Mouse (Mus musculus) hindbrain, embryonic 15.5 days (tissue): Measurements from ENCODE around the gene Fbxl19. TPM values are rescaled to one million over a fixed set of nuclear protein-coding genes. Genes with fewer than 3 reads are reported as not detected.

Experiments used
- ATAC-seq: fragments of 200-750 bp; cut with Nextera tagmentation; 2 replicates; pipeline ENCODE4 v1.8.0; 2017; ENCODE audit warnings: low read depth, moderate number of reproducible peaks, moderate TSS enrichment; ENCODE audit not compliant: low FRiP score
- H3K27ac ChIP-seq: fragments of 300-500 bp; sonication (generic); replicated peaks from 2 replicates; pipeline ENCODE4 v1.5.1; 2015; ENCODE audit warnings: mild to moderate bottlenecking, inconsistent platforms
- H3K27me3 ChIP-seq: fragments of 300-500 bp; sonication (generic); 2 replicates; pipeline ENCODE4 v1.6.1; 2015; ENCODE audit warnings: control low read depth, inconsistent platforms
- H3K36me3 ChIP-seq: fragments of 300-500 bp; sonication (generic); 2 replicates; pipeline ENCODE4 v1.6.1; 2015; ENCODE audit warnings: control low read depth, inconsistent platforms
- H3K4me1 ChIP-seq: fragments of 300-500 bp; sonication (generic); replicated peaks from 2 replicates; pipeline ENCODE4 v1.6.1; 2015; ENCODE audit warnings: control low read depth, inconsistent platforms
- H3K4me2 ChIP-seq: fragments of 300-500 bp; sonication (generic); 2 replicates; pipeline ENCODE4 v1.6.1; 2015; ENCODE audit warnings: moderate library complexity, mild to moderate bottlenecking, inconsistent platforms
- H3K4me3 ChIP-seq: fragments of 300-500 bp; sonication (generic); 2 replicates; pipeline ENCODE4 v1.5.1; 2015; ENCODE audit warnings: mild to moderate bottlenecking, inconsistent platforms
- H3K9ac ChIP-seq: fragments of 300-500 bp; sonication (generic); 2 replicates; pipeline ENCODE4 v1.6.1; 2015; ENCODE audit warnings: inconsistent platforms
- H3K9me3 ChIP-seq: fragments of 300-500 bp; sonication (generic); 2 replicates; pipeline ENCODE4 v1.6.1; 2016; ENCODE audit warnings: control low read depth, inconsistent platforms
- WGBS: fragments of 180-500 bp; shearing (Covaris S2); methylation state at CpG from one replicate; pipeline ENCODE4 v1.1.7; 2015; 5-methylcytosine and 5-hydroxymethylcytosine counted together
- polyA plus RNA-seq: library from polyadenylated mRNA; unstranded; fragments of >200 nt; fragmentation: Nextera tagmentation; extraction: Ambion mirVana; gene quantifications from 2 replicates; pipeline ENCODE4 v1.2.1, GENCODE M21; 2015

Fbxl19 gene
- 10.0 and 10.5 TPM in 2 replicates for polyA plus RNA-seq

GRCm38 (mm10) chr7:127744366-127745045 is at the start of gene Fbxl19:
TSS of gene Fbxl19 (plus strand) at chr7:127744543.
- H3K27ac ChIP-seq = peak within 1 kb of the TSS; percentile 89

GRCm38 (mm10) chr7:127698986-127699385 is 45.4 kb upstream of the Fbxl19 start:
- Histone ChIP-seq H3K4me1 (no peaks in the 10 kb centered on the region), H3K9me3 (no peaks in the 10 kb centered on the region), H3K4me2 (no peak overlapping the region), H3K9ac (no peak overlapping the region), H3K27ac (no peak overlapping the region), H3K27me3 (no peaks in the 10 kb centered on the region), H3K4me3 (no peak overlapping the region), H3K36me3 (peaks cover 40% of the 10 kb centered on the region)
- 86% methylated on average over 6 of the region's 6 CpGs for WGBS
- ATAC-seq = no peak

More at GRCm38 (mm10) chr7:127744366-127745045, at the start of gene Fbxl19:
- H3K9ac ChIP-seq = peak within 1 kb of the TSS; percentile 53
- H3K4me3 ChIP-seq = peak within 1 kb of the TSS; percentile 86
- peaks cover 21% of the 10 kb centered on the region for H3K4me1 ChIP-seq
- peak within 1 kb of the TSS; percentile 87 for H3K4me2 ChIP-seq
- peaks cover 10% of the 10 kb centered on the region for H3K36me3 ChIP-seq
- under 1% methylated on average over 26 of the region's 26 CpGs for WGBS
- no peak for ATAC-seq
- no peaks in the 10 kb centered on the region for H3K9me3 ChIP-seq
- no peaks in the 10 kb centered on the region for H3K27me3 ChIP-seq

DNA sequence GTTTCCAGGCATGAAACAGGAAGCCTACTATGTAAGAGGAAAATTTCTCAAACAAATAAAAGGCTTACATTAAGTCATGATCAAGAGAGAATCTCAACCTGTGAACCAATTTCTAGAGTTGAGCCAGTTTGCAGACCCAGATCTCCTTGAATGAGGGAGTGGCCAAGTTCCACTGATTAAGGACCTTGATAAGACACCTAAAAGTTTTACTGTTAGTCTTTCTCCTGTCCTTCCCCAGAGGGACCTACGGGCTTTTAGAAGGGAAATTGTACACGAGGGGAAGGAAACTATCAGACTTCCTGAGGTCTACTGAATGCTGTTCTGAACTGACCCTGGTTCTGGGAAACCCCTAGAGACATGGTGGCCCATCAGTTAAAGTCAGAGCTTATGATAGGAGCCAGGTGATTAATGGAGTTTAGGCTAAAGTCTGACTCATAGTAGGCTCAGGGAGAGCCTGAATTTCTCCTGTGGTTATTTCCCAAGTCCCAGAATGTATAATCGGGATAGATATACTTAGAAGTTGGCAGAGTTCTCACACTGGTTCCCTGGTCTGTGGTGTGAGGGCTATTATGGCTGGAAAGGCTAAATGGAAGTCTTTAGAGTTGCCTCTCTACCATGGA is 43.5 kb upstream of the Fbxl19 start:
- H3K27me3 ChIP-seq = no peaks in the 10 kb centered on the region
- no peak overlapping the region for H3K4me2 ChIP-seq
- no peaks in the 10 kb centered on the region for H3K9me3 ChIP-seq
- no peak overlapping the region for H3K9ac ChIP-seq
- H3K27ac ChIP-seq = no peak overlapping the region
- H3K36me3 ChIP-seq = peaks cover 50% of the 10 kb centered on the region
- 91% methylated on average over 3 of the region's 3 CpGs for WGBS
- no peak overlapping the region for H3K4me3 ChIP-seq
- no peak for ATAC-seq
- no peaks in the 10 kb centered on the region for H3K4me1 ChIP-seq

GRCm38 (mm10) chr7:127703561-127704178 is 40.7 kb upstream of the Fbxl19 start:
- peaks cover 50% of the 10 kb centered on the region for H3K36me3 ChIP-seq
- WGBS = 94% methylated on average over 8 of the region's 8 CpGs
- H3K27me3 ChIP-seq = no peaks in the 10 kb centered on the region
- peaks cover 13% of the 10 kb centered on the region for H3K4me1 ChIP-seq
- no peak for ATAC-seq
- H3K27ac ChIP-seq = no peak overlapping the region
- no peak overlapping the region for H3K4me3 ChIP-seq
- H3K9ac ChIP-seq = no peak overlapping the region
- H3K9me3 ChIP-seq = no peaks in the 10 kb centered on the region
- no peak overlapping the region for H3K4me2 ChIP-seq

DNA sequence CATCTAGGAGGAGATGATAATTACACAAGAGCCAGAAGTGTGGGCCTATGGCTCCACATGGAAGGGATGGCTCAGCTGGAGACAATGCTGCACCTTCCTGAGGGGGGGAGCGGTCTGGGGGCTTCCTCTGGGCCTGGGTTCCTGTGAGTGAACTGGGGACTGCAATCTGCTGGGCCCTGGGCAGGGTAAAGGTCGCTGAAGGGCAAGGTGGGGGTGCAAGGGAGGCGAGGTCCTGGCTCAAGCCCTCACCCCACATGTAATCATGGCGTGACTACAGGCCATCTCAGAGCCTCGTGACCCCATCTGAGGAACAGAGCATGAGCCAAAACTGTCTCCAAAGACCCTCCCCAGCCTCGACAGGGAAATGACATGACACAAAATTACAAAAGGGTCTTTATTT is 39.7 kb upstream of the Fbxl19 start:
- 74% methylated on average over 6 of the region's 6 CpGs for WGBS

GRCm38 (mm10) chr7:127705706-127706105 is 38.6 kb upstream of the Fbxl19 start:
- WGBS = 70% methylated on average over 4 of the region's 4 CpGs
- Histone ChIP-seq H3K9ac (no peak overlapping the region), H3K4me1 (peaks cover 20% of the 10 kb centered on the region), H3K27me3 (no peaks in the 10 kb centered on the region), H3K27ac (no peak overlapping the region), H3K4me2 (no peak overlapping the region), H3K36me3 (peaks cover 36% of the 10 kb centered on the region), H3K9me3 (no peaks in the 10 kb centered on the region), H3K4me3 (no peak overlapping the region)
- ATAC-seq = no peak

More for the DNA sequence above, 39.7 kb upstream of the Fbxl19 start:
- Histone ChIP-seq H3K4me2 (no peak overlapping the region), H3K4me3 (no peak overlapping the region), H3K27me3 (no peaks in the 10 kb centered on the region), H3K27ac (no peak overlapping the region), H3K9ac (no peak overlapping the region), H3K4me1 (peaks cover 20% of the 10 kb centered on the region), H3K9me3 (no peaks in the 10 kb centered on the region), H3K36me3 (peaks cover 46% of the 10 kb centered on the region)
- ATAC-seq = no peak

DNA sequence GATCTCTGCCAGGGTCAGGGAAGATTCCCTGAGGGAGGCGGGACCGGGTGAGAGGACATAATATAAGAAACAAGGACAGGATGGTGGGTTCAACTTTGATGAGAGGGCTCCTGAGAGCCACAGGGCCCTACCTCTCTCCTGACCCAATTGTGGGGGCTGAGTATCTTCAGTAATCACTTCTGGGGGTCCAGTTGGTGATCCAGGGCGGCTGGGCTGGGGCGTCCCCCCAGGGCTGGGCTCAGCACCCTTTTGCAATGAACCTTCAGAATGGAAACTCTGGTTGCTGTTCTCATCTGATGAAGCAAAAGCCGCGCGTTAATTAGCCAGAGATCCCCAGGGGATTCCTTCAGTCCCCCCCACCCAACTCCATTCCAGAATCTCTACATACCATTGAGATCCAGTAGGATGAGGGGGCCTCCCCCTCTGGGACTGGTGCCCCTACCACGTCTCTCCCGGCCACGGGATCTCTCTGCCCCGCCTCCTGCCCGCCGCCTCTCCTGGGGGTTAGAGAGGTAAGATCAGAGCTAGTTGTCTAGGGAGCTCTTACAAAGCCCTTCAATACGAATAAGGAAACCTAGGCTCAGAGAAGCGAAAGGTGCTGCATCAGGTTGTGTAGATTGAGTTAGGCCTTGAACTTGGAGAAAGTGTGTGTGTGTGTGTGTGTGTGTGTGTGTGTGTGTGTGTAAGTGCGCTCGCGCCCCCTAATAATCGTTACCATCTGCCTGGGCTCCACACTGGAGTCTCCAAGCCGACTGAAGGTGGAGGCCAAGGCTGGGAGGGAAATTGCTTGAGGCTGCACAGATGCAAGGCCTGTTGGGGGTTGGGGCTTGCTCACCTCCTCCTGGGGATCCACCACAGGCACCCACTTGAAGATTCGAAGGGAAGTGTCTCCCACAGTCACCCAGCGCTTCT is 37.0 kb upstream of the Fbxl19 start:
- ATAC-seq = 0 out of 2 replicates have a peak, but pooled peaks have one; percentile 2
- peak overlapping the region; percentile 74 for H3K4me2 ChIP-seq
- peaks cover 22% of the 10 kb centered on the region for H3K4me1 ChIP-seq
- no peaks in the 10 kb centered on the region for H3K27me3 ChIP-seq
- H3K27ac ChIP-seq = peak overlapping the region; percentile 90
- 32% methylated on average over 22 of the region's 22 CpGs for WGBS
- peaks cover 30% of the 10 kb centered on the region for H3K36me3 ChIP-seq
- peak overlapping the region; percentile 61 for H3K4me3 ChIP-seq
- peak overlapping the region; percentile 61 for H3K9ac ChIP-seq
- no peaks in the 10 kb centered on the region for H3K9me3 ChIP-seq

GRCm38 (mm10) chr7:127707957-127708206 is 36.5 kb upstream of the Fbxl19 start:
- ATAC-seq = peak; percentile 9; the same call in 1 of the 2 replicates
- Histone ChIP-seq H3K4me2 (peak overlapping the region; percentile 74), H3K27ac (peak overlapping the region; percentile 90), H3K9me3 (no peaks in the 10 kb centered on the region), H3K4me1 (peaks cover 28% of the 10 kb centered on the region), H3K36me3 (peaks cover 28% of the 10 kb centered on the region), H3K27me3 (no peaks in the 10 kb centered on the region), H3K4me3 (peak overlapping the region; percentile 61), H3K9ac (peak overlapping the region; percentile 61)
- WGBS = 1% methylated on average over 5 of the region's 5 CpGs

DNA sequence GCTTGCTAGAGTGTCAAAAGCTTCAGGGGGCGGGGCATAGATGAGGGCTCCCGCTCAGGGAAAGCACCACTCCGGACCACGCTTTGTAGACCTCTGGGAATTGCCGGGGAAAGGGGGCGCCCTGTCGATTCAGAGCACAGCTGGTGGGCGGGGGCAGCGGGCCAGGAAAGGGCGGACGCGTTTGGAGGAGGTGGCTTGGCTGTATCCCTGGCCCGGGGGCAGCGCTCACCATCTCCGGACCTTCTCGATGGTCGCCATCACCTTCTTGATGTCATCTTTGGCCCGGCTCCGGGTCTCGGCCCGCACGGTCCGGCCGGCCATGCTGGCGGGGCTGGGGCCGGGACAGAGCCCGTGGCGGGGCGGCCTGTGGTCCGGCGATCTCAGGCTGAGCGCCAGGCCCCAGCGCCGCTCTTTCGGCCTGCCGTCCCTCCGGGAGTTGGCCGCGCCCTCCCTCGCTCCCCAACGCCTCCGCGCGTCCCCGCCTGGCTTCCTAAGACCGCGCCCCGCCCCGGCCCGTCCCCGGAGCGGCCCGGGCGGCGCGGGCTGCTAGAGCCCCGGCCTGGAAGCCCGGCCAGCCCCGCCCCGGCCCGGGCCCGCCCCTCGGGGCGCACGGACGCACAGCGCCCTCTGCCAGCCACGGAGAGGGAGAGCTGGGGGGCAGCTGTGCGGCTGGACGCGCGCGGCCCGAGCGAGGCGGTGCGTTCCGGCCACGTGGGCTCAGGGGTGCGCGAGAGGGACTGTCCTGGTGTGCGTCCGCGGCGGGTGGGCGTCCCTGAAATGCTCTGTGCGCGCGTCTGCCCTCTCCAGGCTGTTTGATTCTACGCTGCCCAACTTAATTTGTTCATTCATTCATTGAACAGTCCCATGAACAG is 35.9 kb upstream of the Fbxl19 start, which contains the start of gene Bcl7c:
TSS of gene Bcl7c (minus strand) at position 727 of the 872 bp plus-strand sequence.
- Histone ChIP-seq H3K9me3 (no peaks in the 10 kb centered on the region), H3K36me3 (peaks cover 22% of the 10 kb centered on the region; the same call in 1 of the 2 replicates), H3K4me3 (peak within 1 kb of the TSS; percentile 61), H3K4me1 (peaks cover 32% of the 10 kb centered on the region), H3K9ac (peak within 1 kb of the TSS; percentile 61), H3K4me2 (peak within 1 kb of the TSS; percentile 74), H3K27ac (peak within 1 kb of the TSS; percentile 90), H3K27me3 (no peaks in the 10 kb centered on the region)
- peak; percentile 82 for ATAC-seq
- WGBS = under 1% methylated on average over 54 of the region's 90 CpGs

- peak overlapping the region; percentile 90 for H3K27ac ChIP-seq
- no peak for ATAC-seq
- H3K36me3 ChIP-seq = peaks cover 18% of the 10 kb centered on the region; the same call in 1 of the 2 replicates
- H3K9ac ChIP-seq = peak overlapping the region; percentile 61; the same call in 1 of the 2 replicates
- peaks cover 32% of the 10 kb centered on the region for H3K4me1 ChIP-seq
- H3K4me3 ChIP-seq = peak overlapping the region; percentile 61
- H3K4me2 ChIP-seq = peak overlapping the region; percentile 74
- 84% methylated on average over 5 of the region's 5 CpGs for WGBS
- no peaks in the 10 kb centered on the region for H3K27me3 ChIP-seq
- H3K9me3 ChIP-seq = no peaks in the 10 kb centered on the region
Observed at GRCm38 (mm10) chr7:127709261-127709979, 34.9 kb upstream of the Fbxl19 start.
